Mouse (Mus musculus) neural tube, embryonic 11.5 days (tissue): ENCODE results near the gene Zgrf1. TPM values are rescaled to one million over a fixed set of nuclear protein-coding genes. Genes with fewer than 3 reads are reported as not detected.

Experiments
- ATAC-seq: fragments of 200-750 bp; cut with Nextera tagmentation; 2 replicates; pipeline ENCODE4 v1.8.0; 2017; ENCODE audit warnings: moderate number of reproducible peaks, mild to moderate bottlenecking, moderate TSS enrichment, moderate library complexity; ENCODE audit not compliant: insufficient read depth, low FRiP score, low TSS enrichment
- DNase-seq: peaks from one replicate; pipeline ENCODE4 v3.0.0-alpha.2; 2015; ENCODE audit warnings: low spot score
- H3K27ac ChIP-seq: fragments of 300-500 bp; sonication (generic); 2 replicates; pipeline ENCODE4 v1.5.1; 2014; ENCODE audit warnings: low read depth, mild to moderate bottlenecking, low read length
- H3K27me3 ChIP-seq: fragments of 300-500 bp; sonication (generic); 2 replicates; pipeline ENCODE4 v1.6.1; 2014; ENCODE audit warnings: mild to moderate bottlenecking, low read length, mixed read lengths; ENCODE audit not compliant: control insufficient read depth, insufficient read depth
- H3K36me3 ChIP-seq: fragments of 300-500 bp; sonication (generic); 2 replicates; pipeline ENCODE4 v1.6.1; 2014; ENCODE audit warnings: mild to moderate bottlenecking, low read length, moderate library complexity, mixed read lengths; ENCODE audit not compliant: control insufficient read depth, insufficient read depth
- H3K4me1 ChIP-seq: fragments of 300-500 bp; sonication (generic); 2 replicates; pipeline ENCODE4 v1.6.1; 2014; ENCODE audit warnings: low read length, mixed read lengths; ENCODE audit not compliant: control insufficient read depth, insufficient read depth
- H3K4me2 ChIP-seq: fragments of 300-500 bp; sonication (generic); 2 replicates; pipeline ENCODE4 v1.6.1; 2014; ENCODE audit warnings: low read depth, mild to moderate bottlenecking, moderate library complexity
- H3K4me3 ChIP-seq: fragments of 300-500 bp; sonication (generic); 2 replicates; pipeline ENCODE4 v1.5.1; 2014; ENCODE audit warnings: low read depth, low read length
- H3K9ac ChIP-seq: fragments of 300-500 bp; sonication (generic); 2 replicates; pipeline ENCODE4 v1.6.1; 2014; ENCODE audit warnings: mild to moderate bottlenecking, low read length
- H3K9me3 ChIP-seq: fragments of 300-500 bp; sonication (generic); 2 replicates; pipeline ENCODE4 v1.6.1; 2016; ENCODE audit warnings: low read length; ENCODE audit not compliant: control insufficient read depth
- WGBS: fragments of 180-500 bp; shearing (Covaris S2); extraction: QIAGEN DNeasy Blood & Tissue Kit; methylation state at CpG from one replicate; pipeline ENCODE4 v1.1.7; 2014; 5-methylcytosine and 5-hydroxymethylcytosine counted together
- polyA plus RNA-seq: library from polyadenylated mRNA; unstranded; fragments of >200 nt; fragmentation: Nextera tagmentation; extraction: Ambion mirVana; gene quantifications from 2 replicates; pipeline ENCODE4 v1.2.1, GENCODE M21; 2014

The Zgrf1 gene
- polyA plus RNA-seq, 1 experiment from 2014 or later: 9.7 TPM

DNA sequence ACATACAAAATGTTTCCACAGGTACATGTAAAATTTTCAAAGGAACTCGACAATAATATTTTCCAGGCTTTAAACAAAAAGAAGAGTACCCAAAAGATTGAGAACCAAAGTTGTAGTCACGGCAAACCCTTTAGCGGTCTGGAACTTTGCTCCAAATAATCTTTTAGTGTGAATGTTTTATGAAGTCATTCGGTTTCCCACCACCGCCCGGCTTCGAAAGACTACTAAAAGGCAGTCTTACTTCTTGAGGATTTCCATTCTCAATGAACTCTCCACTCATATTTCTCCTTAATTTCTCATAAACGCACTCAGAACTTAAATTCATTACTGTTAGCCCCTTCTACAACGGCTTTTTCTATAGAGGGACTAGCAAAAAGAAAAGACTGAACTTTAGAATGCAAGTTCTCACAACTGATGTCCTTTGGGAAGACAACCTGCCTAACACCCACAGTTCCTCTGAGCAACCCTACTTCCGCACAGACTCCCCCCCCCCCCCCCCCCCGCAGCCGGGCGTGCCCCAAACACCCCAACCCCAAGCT, 786 bp upstream of the Zgrf1 start:
- 8% methylated on average over 12 of the region's 13 CpGs for WGBS
- Histone ChIP-seq H3K27me3 (no peaks in the 10 kb centered on the region), H3K9me3 (no peaks in the 10 kb centered on the region), H3K27ac (peak overlapping the region; percentile 68), H3K4me1 (peaks cover 3% of the 10 kb centered on the region; the same call in 1 of the 2 replicates), H3K36me3 (peaks cover 5% of the 10 kb centered on the region; the same call in 1 of the 2 replicates), H3K4me3 (peak overlapping the region; percentile 80), H3K9ac (peak overlapping the region; percentile 71; the same call in 1 of the 2 replicates), H3K4me2 (peak overlapping the region; percentile 30)
- no peak for ATAC-seq
- DNase-seq: no peak

DNA sequence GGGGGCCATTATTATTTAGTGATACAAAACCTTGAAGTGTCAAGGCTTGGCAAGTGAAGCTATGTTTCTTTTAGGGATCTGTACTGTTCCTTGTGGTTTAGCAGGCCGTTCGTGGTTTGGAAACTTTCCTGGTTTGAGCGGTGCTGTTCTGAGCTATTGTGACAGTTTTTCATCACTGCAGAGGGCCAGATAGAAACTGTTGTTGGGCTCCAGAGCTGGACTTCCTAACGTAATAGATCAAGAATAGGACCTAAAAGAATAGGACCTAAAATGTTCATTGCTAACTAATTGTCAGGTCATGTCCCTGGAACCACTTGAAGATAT, 393 bp downstream of the Zgrf1 start:
- Histone ChIP-seq H3K36me3 (peaks cover 5% of the 10 kb centered on the region; the same call in 1 of the 2 replicates), H3K27ac (no peak overlapping the region), H3K4me2 (peak overlapping the region; percentile 64), H3K27me3 (no peaks in the 10 kb centered on the region), H3K9me3 (no peaks in the 10 kb centered on the region), H3K9ac (peak overlapping the region; percentile 64), H3K4me1 (peaks cover 3% of the 10 kb centered on the region; the same call in 1 of the 2 replicates), H3K4me3 (peak overlapping the region; percentile 80)
- ATAC-seq (no peak), DNase-seq (no peak)
- WGBS: 2% methylated on average over 4 of the region's 4 CpGs

DNA sequence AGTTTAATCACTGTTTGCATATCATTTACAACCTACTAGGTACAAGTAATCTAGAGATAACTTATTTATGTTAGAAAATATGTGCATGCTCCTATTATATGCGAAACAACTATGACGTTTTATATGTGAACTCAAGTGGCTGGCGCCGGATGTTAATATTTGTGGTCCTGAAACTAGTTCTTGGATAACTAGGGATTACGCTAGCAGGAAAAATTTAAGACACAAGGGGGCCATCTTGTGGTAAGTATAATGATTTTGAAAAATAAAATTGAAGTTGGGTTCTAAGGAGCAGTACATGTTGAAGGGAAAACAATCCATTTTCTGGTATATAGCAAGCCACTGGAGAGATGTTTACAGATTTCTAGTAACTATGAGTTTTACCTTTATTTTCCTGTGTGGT, 1.4 kb downstream of the Zgrf1 start:
- ATAC-seq (no peak), DNase-seq (no peak)
- no peak overlapping the region for H3K4me3 ChIP-seq
- H3K4me2 ChIP-seq: peak overlapping the region; percentile 64; the same call in 1 of the 2 replicates
- H3K4me1 ChIP-seq: peaks cover 3% of the 10 kb centered on the region; the same call in 1 of the 2 replicates
- H3K27ac ChIP-seq: no peak overlapping the region
- H3K9me3 ChIP-seq: no peaks in the 10 kb centered on the region
- no peaks in the 10 kb centered on the region for H3K27me3 ChIP-seq
- WGBS: 80% methylated on average over 5 of the region's 5 CpGs
- peaks cover 5% of the 10 kb centered on the region; the same call in 1 of the 2 replicates for H3K36me3 ChIP-seq
- H3K9ac ChIP-seq: no peak overlapping the region

DNA sequence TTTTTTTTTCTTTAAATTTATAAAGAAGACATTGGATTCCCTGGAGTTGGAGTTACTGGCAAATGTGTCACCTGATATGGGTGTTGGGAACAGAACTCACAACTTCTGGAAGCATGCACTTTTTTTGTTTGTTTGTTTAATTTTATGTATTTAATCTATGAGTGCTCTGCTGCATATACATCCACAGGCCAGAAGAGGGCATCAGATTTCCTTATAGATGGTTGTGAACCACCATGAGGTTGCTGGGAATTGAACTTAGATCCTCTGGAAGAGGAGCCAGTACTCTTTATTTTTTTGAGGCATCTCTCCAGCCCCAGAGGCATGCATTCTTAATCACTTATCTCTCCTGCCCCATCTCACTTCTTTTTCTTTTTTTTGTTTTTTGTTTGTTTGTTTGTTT, 4.9 kb downstream of the Zgrf1 start:
- Histone ChIP-seq H3K27me3 (no peaks in the 10 kb centered on the region), H3K4me1 (peaks cover 3% of the 10 kb centered on the region; the same call in 1 of the 2 replicates), H3K9ac (no peak overlapping the region), H3K4me2 (no peak overlapping the region), H3K4me3 (no peak overlapping the region), H3K9me3 (no peaks in the 10 kb centered on the region), H3K27ac (no peak overlapping the region), H3K36me3 (peaks cover 5% of the 10 kb centered on the region)
- ATAC-seq (no peak), DNase-seq (no peak)

DNA sequence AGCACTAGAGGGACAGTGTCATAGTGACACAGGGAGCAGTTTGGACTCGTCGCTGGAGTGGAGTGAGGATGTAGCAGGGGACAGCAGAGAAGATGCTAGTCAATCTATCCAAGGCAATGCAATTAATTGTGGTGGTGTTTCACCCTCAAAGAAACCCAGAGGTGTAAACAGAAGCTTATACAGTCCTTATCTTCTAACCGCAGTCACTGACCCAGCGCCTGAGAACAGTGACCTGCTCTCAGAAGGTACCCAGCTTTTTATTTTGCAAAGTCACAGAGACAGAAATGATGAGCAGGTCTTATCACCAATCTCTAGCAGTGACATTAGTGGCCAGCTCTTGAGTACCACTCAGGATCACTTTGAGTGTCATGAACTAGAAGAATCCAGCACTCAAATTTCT, 9.7 kb downstream of the Zgrf1 start:
- H3K27me3 ChIP-seq: no peaks in the 10 kb centered on the region
- H3K4me1 ChIP-seq: no peaks in the 10 kb centered on the region
- ATAC-seq (no peak), DNase-seq (no peak)
- H3K27ac ChIP-seq: no peak overlapping the region
- no peak overlapping the region for H3K9ac ChIP-seq
- no peaks in the 10 kb centered on the region for H3K9me3 ChIP-seq
- no peak overlapping the region for H3K4me2 ChIP-seq
- H3K36me3 ChIP-seq: peaks cover 2% of the 10 kb centered on the region; the same call in 1 of the 2 replicates
- 98% methylated on average over 4 of the region's 4 CpGs for WGBS
- H3K4me3 ChIP-seq: no peak overlapping the region

DNA sequence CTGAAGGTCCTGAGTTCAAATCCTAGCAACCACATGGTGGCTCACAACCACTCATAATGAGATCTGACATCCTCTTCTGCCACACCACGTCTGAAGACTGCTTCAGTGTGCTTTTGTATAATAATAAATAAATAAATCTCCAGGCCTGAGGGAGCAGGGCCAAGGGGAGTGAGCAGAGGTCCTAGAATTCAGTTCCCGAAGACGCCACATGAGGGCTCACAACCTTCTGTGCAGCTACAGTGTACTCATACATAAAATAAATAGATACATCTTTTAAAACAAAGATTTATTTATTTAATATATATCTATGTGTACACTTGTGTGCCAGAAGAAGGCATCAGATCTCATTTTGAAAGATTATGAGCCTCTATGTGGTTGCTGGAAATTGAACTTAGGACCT, 11.8 kb downstream of the Zgrf1 start:
- H3K36me3 ChIP-seq: peaks cover 5% of the 10 kb centered on the region
- DNase-seq (no peak), ATAC-seq (no peak)
- no peak overlapping the region for H3K9ac ChIP-seq
- no peak overlapping the region for H3K4me2 ChIP-seq
- H3K9me3 ChIP-seq: no peaks in the 10 kb centered on the region
- H3K27ac ChIP-seq: no peak overlapping the region
- H3K4me1 ChIP-seq: no peaks in the 10 kb centered on the region
- no peaks in the 10 kb centered on the region for H3K27me3 ChIP-seq
- no peak overlapping the region for H3K4me3 ChIP-seq
- WGBS: 82% methylated on average over 3 of the region's 3 CpGs

DNA sequence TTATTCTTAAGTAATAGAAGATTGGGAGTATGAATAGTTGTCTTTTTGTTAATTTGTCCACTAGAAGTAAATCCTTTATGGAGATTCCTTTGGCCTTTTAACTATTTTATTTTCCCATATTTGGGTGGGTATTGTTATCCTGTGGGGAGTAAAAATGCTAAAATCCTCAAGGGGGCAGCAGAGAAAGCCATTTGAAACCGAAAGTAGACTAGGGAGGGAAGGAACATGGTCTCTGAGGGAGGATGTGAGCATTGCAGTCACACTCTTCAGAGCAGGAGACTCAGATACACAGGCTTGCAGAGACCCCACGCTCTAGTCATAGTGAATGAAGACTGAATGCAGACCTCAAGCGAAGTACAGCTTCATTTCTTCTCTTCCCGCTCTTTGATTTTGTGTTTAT, 19.3 kb downstream of the Zgrf1 start:
- ATAC-seq (peak; percentile 41; the same call in 1 of the 2 replicates), DNase-seq (no peak)
- Histone ChIP-seq H3K9me3 (no peaks in the 10 kb centered on the region), H3K9ac (no peak overlapping the region), H3K4me3 (no peak overlapping the region), H3K27ac (no peak overlapping the region), H3K4me2 (no peak overlapping the region), H3K27me3 (no peaks in the 10 kb centered on the region), H3K36me3 (peaks cover 6% of the 10 kb centered on the region), H3K4me1 (no peaks in the 10 kb centered on the region)
- 60% methylated on average over 4 of the region's 4 CpGs for WGBS

DNA sequence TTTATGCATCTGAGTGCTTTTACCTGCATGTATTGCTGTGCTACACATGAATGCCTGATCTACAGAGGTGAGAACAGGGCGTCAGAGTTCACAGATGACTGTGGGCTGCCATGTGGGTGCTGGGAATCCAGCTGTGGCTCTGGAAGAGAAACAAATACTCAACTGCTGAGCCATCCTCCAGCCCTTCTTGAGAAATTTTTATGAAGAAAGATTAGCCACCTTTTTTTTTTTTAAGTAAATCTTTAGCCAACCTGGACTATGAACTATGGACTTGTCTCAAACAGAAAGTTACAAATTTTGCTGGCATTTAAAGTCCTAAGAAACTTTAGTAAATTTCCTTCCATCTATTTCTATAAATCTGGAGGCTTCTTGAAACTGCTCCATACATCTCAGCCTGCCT, 43.8 kb downstream of the Zgrf1 start:
- Histone ChIP-seq H3K4me2 (no peak overlapping the region), H3K4me3 (no peak overlapping the region), H3K27me3 (no peaks in the 10 kb centered on the region), H3K9ac (no peak overlapping the region), H3K27ac (no peak overlapping the region), H3K36me3 (peaks cover 4% of the 10 kb centered on the region), H3K4me1 (no peaks in the 10 kb centered on the region), H3K9me3 (no peaks in the 10 kb centered on the region)
- WGBS: 83% methylated on average over 1 of the region's 1 CpGs
- DNase-seq (no peak), ATAC-seq (no peak)

DNA sequence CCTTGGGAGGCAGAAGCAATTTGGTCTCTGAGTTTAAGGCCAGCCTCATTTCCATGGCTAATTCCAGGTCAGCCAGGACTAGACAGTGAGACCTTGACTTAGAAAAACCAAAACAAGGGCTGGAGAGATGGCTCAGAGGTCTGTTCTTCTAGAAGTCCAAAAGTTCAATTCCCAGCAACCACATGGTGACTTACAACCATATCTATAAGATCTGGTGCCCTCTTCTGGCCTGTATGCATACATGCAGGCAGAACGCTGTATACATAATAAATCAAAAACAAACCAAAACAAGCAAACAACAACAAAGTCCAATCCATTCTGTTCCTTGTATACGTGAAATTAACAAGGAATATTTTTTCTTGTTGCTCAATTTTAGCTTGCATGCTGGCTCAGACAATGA, 54.8 kb downstream of the Zgrf1 start:
- Histone ChIP-seq H3K36me3 (peaks cover 4% of the 10 kb centered on the region; the same call in 1 of the 2 replicates), H3K27ac (no peak overlapping the region), H3K9ac (no peak overlapping the region), H3K9me3 (no peaks in the 10 kb centered on the region), H3K27me3 (no peaks in the 10 kb centered on the region), H3K4me2 (no peak overlapping the region), H3K4me1 (no peaks in the 10 kb centered on the region), H3K4me3 (no peak overlapping the region)
- WGBS: 96% methylated on average over 2 of the region's 2 CpGs
- DNase-seq (no peak), ATAC-seq (no peak)
